Mouse (Mus musculus) kidney, adult 9 months (tissue): ENCODE results near the gene Olfm4.

Source experiments
- DNase-seq: peaks from one replicate; pipeline ENCODE4 v3.0.0; 2022

The Olfm4 gene

GRCm38 (mm10) chr14:79983781-79984180, at the start of gene Olfm4:
TSS of gene Olfm4 (plus strand) at chr14:79984081.
- no peak for DNase-seq

- no peak for DNase-seq
Measured at GRCm38 (mm10) chr14:79934426-79934825, 49.5 kb upstream of the Olfm4 start.

- no peak for DNase-seq
Measured at GRCm38 (mm10) chr14:79936879-79937468, 46.9 kb upstream of the Olfm4 start.

- peak; percentile 70 for DNase-seq
Measured at GRCm38 (mm10) chr14:79945876-79946275, 38.0 kb upstream of the Olfm4 start.

DNA sequence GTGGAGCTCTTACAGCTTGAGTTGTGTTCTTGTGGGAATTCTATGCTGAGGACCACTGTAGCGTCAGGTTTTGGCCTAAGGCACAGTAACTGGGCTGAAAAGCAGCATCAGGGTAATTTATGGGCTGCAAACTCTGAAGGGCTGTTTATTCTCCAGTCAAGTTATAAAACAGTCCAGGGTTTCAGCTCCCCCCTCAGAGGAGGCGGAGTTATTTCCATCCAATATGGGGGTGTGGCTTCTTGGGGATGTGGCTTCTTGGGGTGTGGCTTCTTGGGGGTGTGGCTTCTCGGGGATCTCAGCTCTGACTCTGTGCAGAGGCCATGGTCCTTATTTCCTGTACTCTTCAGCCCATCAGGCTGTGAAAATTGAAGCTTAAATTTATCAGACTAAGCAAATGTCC, 28.2 kb upstream of the Olfm4 start:
- no peak for DNase-seq

GRCm38 (mm10) chr14:79957789-79958487, 25.9 kb upstream of the Olfm4 start:
- no peak for DNase-seq

DNA sequence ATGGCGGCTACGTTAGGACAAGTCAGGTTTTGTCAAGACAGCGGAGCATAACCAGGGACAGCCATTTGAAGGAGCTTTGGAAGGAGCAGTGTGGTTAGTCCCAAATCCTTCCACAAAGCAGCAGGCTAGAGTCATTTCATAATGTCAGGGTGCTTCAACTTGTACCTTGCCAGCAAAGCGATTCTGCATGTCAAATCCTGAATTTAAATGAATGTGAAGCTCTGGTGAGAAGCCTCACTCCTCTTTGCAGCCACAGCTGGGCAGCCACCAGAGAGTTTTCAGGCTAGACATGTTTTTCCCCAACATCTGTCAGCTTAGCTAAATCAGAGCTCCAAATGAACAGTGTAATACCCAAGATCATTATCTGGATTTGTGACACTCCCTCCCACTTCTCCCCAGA, 22.7 kb upstream of the Olfm4 start:
- no peak for DNase-seq

DNA sequence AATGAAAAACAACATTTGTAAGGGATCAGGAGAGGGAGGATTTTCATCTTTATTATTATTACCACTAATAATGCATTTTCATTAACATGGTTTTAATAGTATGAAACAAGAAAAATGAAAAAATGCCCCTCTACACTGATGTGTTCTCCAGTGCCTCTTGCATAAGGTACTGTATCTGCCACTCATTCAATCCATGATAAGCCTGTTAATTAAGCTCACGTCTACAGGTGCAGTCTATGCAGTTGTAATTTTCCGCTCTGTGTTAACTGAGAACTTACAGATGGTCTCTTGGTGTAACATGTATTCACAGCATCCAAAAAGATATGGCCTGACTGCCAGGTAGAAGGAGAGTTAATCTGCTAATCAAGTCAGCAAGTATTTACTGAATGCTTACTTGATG, 22.3 kb upstream of the Olfm4 start:
- DNase-seq = no peak

DNA sequence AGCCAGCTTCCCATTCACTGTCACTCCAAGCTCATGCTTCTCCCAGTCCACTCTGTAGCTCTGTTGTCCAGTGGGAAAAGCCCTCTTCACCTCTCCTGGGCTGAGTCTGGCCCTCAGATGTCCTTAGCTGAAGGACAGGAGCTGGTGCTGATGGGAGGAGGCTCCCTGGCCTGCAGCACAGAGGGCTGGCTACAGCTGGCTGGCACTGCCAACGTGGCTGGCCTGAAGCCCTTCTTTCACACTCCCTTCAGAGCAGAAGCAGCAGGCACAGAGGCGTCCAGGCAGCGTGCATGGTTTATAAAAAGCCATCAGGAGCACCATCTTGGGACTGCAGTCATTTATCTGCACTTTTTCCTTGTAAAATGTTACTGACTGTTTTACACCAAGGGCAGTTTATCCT, 13.7 kb upstream of the Olfm4 start:
- peak; percentile 30 for DNase-seq

- no peak for DNase-seq
Measured at GRCm38 (mm10) chr14:79970928-79971738, 12.7 kb upstream of the Olfm4 start.

- DNase-seq = no peak
Measured at GRCm38 (mm10) chr14:79981437-79981836, 2.4 kb upstream of the Olfm4 start.

DNA sequence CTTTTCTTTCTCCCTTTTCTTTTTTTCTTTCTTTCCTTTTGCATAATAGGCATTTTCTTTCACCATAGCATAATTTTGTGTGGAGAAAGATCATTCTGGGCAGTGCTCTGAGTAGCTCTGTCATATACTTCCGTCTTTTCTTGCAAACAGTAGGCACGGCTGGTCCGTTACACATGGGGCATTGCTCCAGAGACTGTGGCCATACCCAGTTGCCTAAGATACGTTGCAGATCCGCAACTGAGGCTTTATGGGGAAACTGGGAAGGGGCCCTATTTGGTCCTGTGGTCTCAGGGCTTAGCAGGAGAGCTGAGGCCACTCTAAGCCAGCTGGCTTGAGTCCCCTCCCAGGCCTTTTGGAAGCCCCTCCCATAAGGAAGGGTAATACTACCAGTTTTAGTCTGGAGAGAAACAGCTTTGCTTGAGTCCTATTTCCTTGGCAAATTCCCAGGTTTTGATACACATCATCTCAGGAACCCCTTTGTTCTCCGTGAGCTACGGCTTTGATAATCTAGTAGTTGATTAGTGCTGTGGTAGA, 1.3 kb downstream of the Olfm4 start:
- no peak for DNase-seq

DNA sequence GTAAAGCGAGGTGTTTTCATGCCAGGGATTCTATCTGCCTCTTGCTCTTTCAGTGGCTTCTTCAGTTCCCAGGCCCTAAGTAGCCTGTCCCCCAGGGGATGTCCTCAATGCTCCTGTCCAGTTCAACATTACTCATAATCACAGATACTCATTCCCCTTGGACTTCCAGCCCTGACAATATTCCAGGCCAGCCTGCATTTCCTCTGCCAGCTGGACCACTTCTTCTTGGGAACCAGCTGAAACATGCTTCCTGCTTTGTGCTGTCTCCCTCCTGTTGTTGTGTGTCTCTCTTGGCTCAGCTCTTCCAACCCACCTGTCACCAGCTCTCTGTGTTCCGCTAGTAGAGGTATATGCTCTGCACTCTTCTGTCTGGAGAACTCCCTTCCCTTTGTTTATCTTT, 1.8 kb downstream of the Olfm4 start:
- no peak for DNase-seq

DNA sequence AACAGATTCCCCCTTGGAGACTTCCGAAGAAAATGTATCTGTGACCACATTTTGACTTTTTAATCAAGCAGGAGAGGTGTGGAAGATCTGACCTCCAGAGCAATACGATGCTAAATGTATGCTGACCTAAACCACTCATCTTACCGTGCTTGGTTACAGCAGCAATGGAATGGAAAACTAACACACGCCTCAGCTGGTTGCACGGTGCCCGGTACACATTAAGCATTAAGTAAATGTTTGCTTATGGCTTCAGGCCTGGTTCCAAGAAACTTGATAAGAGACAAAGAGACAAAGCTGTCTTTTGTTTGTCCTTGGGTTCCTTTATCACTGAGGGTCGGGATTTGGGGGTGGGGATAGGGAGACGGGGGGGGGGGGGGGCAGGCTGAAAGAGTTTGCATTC, 3.0 kb downstream of the Olfm4 start:
- DNase-seq = peak; percentile 14

GRCm38 (mm10) chr14:79989785-79990184, 5.9 kb downstream of the Olfm4 start:
- DNase-seq = no peak

GRCm38 (mm10) chr14:79990547-79990946, 6.7 kb downstream of the Olfm4 start:
- DNase-seq = peak; percentile 54

GRCm38 (mm10) chr14:79997534-79997933, 13.7 kb downstream of the Olfm4 start:
- DNase-seq = no peak

- DNase-seq = peak; percentile 55
Measured at GRCm38 (mm10) chr14:80000110-80000531, 16.2 kb downstream of the Olfm4 start.

- DNase-seq = peak; percentile 46
Measured at GRCm38 (mm10) chr14:80007686-80008085, 23.8 kb downstream of the Olfm4 start.

- peak; percentile 53 for DNase-seq
Measured at GRCm38 (mm10) chr14:80010426-80010825, 26.5 kb downstream of the Olfm4 start.

- DNase-seq = no peak
Measured at GRCm38 (mm10) chr14:80014966-80015365, 31.1 kb downstream of the Olfm4 start.

GRCm38 (mm10) chr14:80016112-80016511, 32.2 kb downstream of the Olfm4 start:
- DNase-seq = no peak

- DNase-seq = peak; percentile 17
Measured at GRCm38 (mm10) chr14:80026078-80026477, 42.2 kb downstream of the Olfm4 start.
